Mouse (Mus musculus): ENCODE results near the gene Pdgfd. TPM values are rescaled to one million over a fixed set of nuclear protein-coding genes. Genes with fewer than 3 reads are reported as not detected.

The Pdgfd gene
- 3.6 and 4.2 TPM in 2 replicates for polyA plus RNA-seq (2014; fragmentation: Nextera tagmentation; extraction: Ambion mirVana)

- Histone ChIP-seq H3K27ac (ENCODE audit: low read depth, low read length) (no peak within 1 kb of the TSS), H3K27me3 (ENCODE audit: control insufficient read depth, insufficient read depth, low read length) (no peaks in the 10 kb centered on the region), H3K36me3 (ENCODE audit: control insufficient read depth, insufficient read depth, low read length) (no peaks in the 10 kb centered on the region), H3K9me3 (ENCODE audit: control insufficient read depth, low read length) (no peaks in the 10 kb centered on the region), H3K9ac (ENCODE audit: low read length) (peak within 1 kb of the TSS; percentile 52), H3K4me3 (ENCODE audit: low read depth, low read length) (peak within 1 kb of the TSS; percentile 40), H3K4me2 (ENCODE audit: low read depth) (peak within 1 kb of the TSS; percentile 51), H3K4me1 (ENCODE audit: control insufficient read depth, insufficient read depth, low read length) (no peaks in the 10 kb centered on the region)
- 4% methylated on average over 32 of the region's 32 CpGs for WGBS
- peak; percentile 83 for DNase-seq (ENCODE audit: low spot score)
- peak; percentile 92 for ATAC-seq (ENCODE audit: insufficient read depth, low FRiP score, low TSS enrichment)
Measured at GRCm38 (mm10) chr9:6168391-6169037, at the start of gene Pdgfd. Gene Pdgfd (plus strand): TSS chr9:6168584.

DNA sequence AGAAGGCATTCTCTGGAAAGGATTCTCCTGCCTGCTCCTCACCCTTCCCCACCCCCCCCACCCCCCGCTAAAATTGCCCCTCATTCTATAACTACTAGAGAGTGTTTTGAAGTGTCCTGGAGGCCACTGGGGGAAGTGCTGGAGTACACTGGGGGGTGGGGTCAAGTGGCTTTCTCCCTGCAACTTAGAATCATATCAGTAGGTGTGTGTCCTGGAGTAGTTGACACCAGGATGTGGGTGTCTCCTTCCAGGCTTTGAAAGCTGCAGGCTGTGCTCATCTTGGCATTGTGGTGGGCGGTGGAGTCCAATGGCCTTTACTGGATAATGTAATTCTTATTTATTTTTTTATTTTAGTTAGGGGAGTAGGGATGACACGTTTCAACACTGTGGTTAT is 651 bp downstream of the Pdgfd start:
- DNase-seq (ENCODE audit: low spot score) (no peak), ATAC-seq (ENCODE audit: insufficient read depth, low FRiP score, low TSS enrichment) (peak; percentile 72)
- WGBS: 42% methylated on average over 3 of the region's 3 CpGs
- Histone ChIP-seq H3K4me2 (ENCODE audit: low read depth) (peak overlapping the region; percentile 51), H3K27me3 (ENCODE audit: control insufficient read depth, insufficient read depth, low read length) (no peaks in the 10 kb centered on the region), H3K9ac (ENCODE audit: low read length) (no peak overlapping the region), H3K27ac (ENCODE audit: low read depth, low read length) (no peak overlapping the region), H3K9me3 (ENCODE audit: control insufficient read depth, low read length) (no peaks in the 10 kb centered on the region), H3K36me3 (ENCODE audit: control insufficient read depth, insufficient read depth, low read length) (no peaks in the 10 kb centered on the region), H3K4me3 (ENCODE audit: low read depth, low read length) (peak overlapping the region; percentile 40), H3K4me1 (ENCODE audit: control insufficient read depth, insufficient read depth, low read length) (no peaks in the 10 kb centered on the region)

DNA sequence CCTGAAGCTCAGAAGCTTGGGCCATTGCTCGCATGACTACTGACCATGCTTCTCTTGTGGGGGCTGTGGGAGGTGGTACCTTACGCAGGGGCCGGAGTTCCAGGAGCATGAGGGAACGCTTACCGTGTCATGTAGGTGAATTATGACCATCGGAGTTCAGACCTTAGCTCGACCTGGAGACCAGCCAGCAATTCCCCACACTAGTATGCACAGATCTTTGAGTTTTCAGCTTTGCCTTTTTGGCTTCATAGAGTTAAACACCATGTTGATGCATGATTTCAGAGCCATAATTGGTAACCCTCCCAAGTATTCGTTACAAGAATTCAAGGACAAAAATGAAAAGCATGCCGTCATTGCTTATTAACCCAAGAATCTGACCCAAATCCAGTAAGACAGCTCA is 2.6 kb downstream of the Pdgfd start:
- DNase-seq (ENCODE audit: low spot score) (no peak), ATAC-seq (ENCODE audit: insufficient read depth, low FRiP score, low TSS enrichment) (no peak)
- 79% methylated on average over 9 of the region's 9 CpGs for WGBS
- H3K9me3 ChIP-seq (ENCODE audit: control insufficient read depth, low read length): no peaks in the 10 kb centered on the region
- no peaks in the 10 kb centered on the region for H3K4me1 ChIP-seq (ENCODE audit: control insufficient read depth, insufficient read depth, low read length)
- no peak overlapping the region for H3K9ac ChIP-seq (ENCODE audit: low read length)
- H3K27ac ChIP-seq (ENCODE audit: low read depth, low read length): no peak overlapping the region
- no peak overlapping the region for H3K4me3 ChIP-seq (ENCODE audit: low read depth, low read length)
- H3K36me3 ChIP-seq (ENCODE audit: control insufficient read depth, insufficient read depth, low read length): no peaks in the 10 kb centered on the region
- no peak overlapping the region for H3K4me2 ChIP-seq (ENCODE audit: low read depth)
- no peaks in the 10 kb centered on the region for H3K27me3 ChIP-seq (ENCODE audit: control insufficient read depth, insufficient read depth, low read length)

GRCm38 (mm10) chr9:6173276-6173675 is 4.9 kb downstream of the Pdgfd start:
- Histone ChIP-seq H3K36me3 (ENCODE audit: control insufficient read depth, insufficient read depth, low read length) (no peaks in the 10 kb centered on the region), H3K4me2 (ENCODE audit: low read depth) (no peak overlapping the region), H3K9ac (ENCODE audit: low read length) (no peak overlapping the region), H3K27me3 (ENCODE audit: control insufficient read depth, insufficient read depth, low read length) (no peaks in the 10 kb centered on the region), H3K9me3 (ENCODE audit: control insufficient read depth, low read length) (no peaks in the 10 kb centered on the region), H3K4me1 (ENCODE audit: control insufficient read depth, insufficient read depth, low read length) (no peaks in the 10 kb centered on the region), H3K4me3 (ENCODE audit: low read depth, low read length) (no peak overlapping the region), H3K27ac (ENCODE audit: low read depth, low read length) (no peak overlapping the region)
- no peak for DNase-seq (ENCODE audit: low spot score)
- WGBS: 94% methylated on average over 1 of the region's 1 CpGs
- ATAC-seq (ENCODE audit: insufficient read depth, low FRiP score, low TSS enrichment): no peak

GRCm38 (mm10) chr9:6175731-6176130 is 7.3 kb downstream of the Pdgfd start:
- Histone ChIP-seq H3K4me1 (ENCODE audit: control insufficient read depth, insufficient read depth, low read length) (no peaks in the 10 kb centered on the region), H3K27me3 (ENCODE audit: control insufficient read depth, insufficient read depth, low read length) (no peaks in the 10 kb centered on the region), H3K27ac (ENCODE audit: low read depth, low read length) (no peak overlapping the region), H3K9ac (ENCODE audit: low read length) (no peak overlapping the region), H3K4me3 (ENCODE audit: low read depth, low read length) (no peak overlapping the region), H3K4me2 (ENCODE audit: low read depth) (no peak overlapping the region), H3K9me3 (ENCODE audit: control insufficient read depth, low read length) (no peaks in the 10 kb centered on the region), H3K36me3 (ENCODE audit: control insufficient read depth, insufficient read depth, low read length) (no peaks in the 10 kb centered on the region)
- no peak for DNase-seq (ENCODE audit: low spot score)
- WGBS: 86% methylated on average over 4 of the region's 4 CpGs
- ATAC-seq (ENCODE audit: insufficient read depth, low FRiP score, low TSS enrichment): no peak

DNA sequence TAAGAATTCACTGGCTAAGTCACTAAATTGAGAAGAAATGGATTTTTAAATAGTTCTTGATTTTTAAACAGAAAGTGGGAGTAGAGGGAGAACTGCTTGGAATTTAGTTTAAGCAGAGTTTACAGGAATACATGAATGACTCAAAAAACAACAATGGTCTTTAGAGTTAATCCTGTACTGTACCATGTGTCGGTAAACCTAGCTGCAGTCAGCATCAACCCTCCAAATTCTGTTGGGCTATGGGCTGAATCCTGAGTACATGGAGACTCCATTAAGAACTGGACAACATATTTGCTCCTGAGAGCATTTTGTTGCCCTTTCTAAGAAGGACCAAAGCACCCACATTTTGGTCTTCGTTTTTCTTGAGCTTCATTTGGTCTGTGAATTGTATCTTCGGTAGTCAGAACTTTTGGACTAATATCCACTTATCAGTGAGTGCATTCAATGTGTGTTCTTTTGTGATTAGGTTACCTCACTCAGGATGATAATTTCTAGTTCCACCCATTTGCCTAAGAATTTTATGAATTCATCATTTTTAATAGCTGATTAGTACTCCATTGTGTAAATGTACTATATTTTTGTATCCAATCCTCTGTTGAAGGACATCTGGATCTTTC is 14.0 kb downstream of the Pdgfd start:
- Histone ChIP-seq H3K4me1 (ENCODE audit: control insufficient read depth, insufficient read depth, low read length) (no peaks in the 10 kb centered on the region), H3K4me2 (ENCODE audit: low read depth) (no peak overlapping the region), H3K9ac (ENCODE audit: low read length) (no peak overlapping the region), H3K9me3 (ENCODE audit: control insufficient read depth, low read length) (no peaks in the 10 kb centered on the region), H3K27me3 (ENCODE audit: control insufficient read depth, insufficient read depth, low read length) (no peaks in the 10 kb centered on the region), H3K36me3 (ENCODE audit: control insufficient read depth, insufficient read depth, low read length) (no peaks in the 10 kb centered on the region), H3K4me3 (ENCODE audit: low read depth, low read length) (no peak overlapping the region), H3K27ac (ENCODE audit: low read depth, low read length) (no peak overlapping the region)
- ATAC-seq (ENCODE audit: insufficient read depth, low FRiP score, low TSS enrichment): no peak
- WGBS: 91% methylated on average over 3 of the region's 3 CpGs
- no peak for DNase-seq (ENCODE audit: low spot score)

DNA sequence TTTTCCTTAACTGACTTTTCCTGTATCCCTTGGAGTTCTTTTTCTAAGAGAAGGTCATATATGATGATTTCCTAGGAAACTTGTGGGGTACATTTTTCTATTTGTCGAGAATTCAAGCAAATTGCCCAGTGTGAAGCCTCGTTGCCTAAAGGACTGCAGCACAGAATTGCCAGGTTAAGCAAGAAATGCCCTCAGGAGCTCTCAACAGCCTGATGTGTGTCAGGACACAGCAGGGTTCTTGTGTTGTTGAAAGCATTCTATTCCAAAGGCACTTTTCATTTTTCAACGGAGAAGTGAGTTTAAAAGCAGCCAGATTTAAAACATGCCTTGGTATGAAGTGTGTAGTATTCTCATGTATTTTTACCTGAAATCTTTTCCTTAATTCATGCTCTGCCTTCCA is 19.6 kb downstream of the Pdgfd start:
- no peak for ATAC-seq (ENCODE audit: insufficient read depth, low FRiP score, low TSS enrichment)
- Histone ChIP-seq H3K4me1 (ENCODE audit: control insufficient read depth, insufficient read depth, low read length) (no peaks in the 10 kb centered on the region), H3K27me3 (ENCODE audit: control insufficient read depth, insufficient read depth, low read length) (no peaks in the 10 kb centered on the region), H3K9ac (ENCODE audit: low read length) (no peak overlapping the region), H3K4me3 (ENCODE audit: low read depth, low read length) (no peak overlapping the region), H3K27ac (ENCODE audit: low read depth, low read length) (no peak overlapping the region), H3K36me3 (ENCODE audit: control insufficient read depth, insufficient read depth, low read length) (no peaks in the 10 kb centered on the region), H3K4me2 (ENCODE audit: low read depth) (no peak overlapping the region), H3K9me3 (ENCODE audit: control insufficient read depth, low read length) (no peaks in the 10 kb centered on the region)
- DNase-seq (ENCODE audit: low spot score): no peak
- 29% methylated on average over 3 of the region's 3 CpGs for WGBS

GRCm38 (mm10) chr9:6193352-6193751 is 25.0 kb downstream of the Pdgfd start:
- H3K9me3 ChIP-seq (ENCODE audit: control insufficient read depth, low read length): no peaks in the 10 kb centered on the region
- WGBS: 73% methylated on average over 1 of the region's 1 CpGs
- no peak overlapping the region for H3K27ac ChIP-seq (ENCODE audit: low read depth, low read length)
- DNase-seq (ENCODE audit: low spot score) (no peak), ATAC-seq (ENCODE audit: insufficient read depth, low FRiP score, low TSS enrichment) (no peak)
- H3K4me1 ChIP-seq (ENCODE audit: control insufficient read depth, insufficient read depth, low read length): no peaks in the 10 kb centered on the region
- no peaks in the 10 kb centered on the region for H3K27me3 ChIP-seq (ENCODE audit: control insufficient read depth, insufficient read depth, low read length)
- no peak overlapping the region for H3K9ac ChIP-seq (ENCODE audit: low read length)
- H3K4me3 ChIP-seq (ENCODE audit: low read depth, low read length): no peak overlapping the region
- no peaks in the 10 kb centered on the region for H3K36me3 ChIP-seq (ENCODE audit: control insufficient read depth, insufficient read depth, low read length)
- H3K4me2 ChIP-seq (ENCODE audit: low read depth): no peak overlapping the region

DNA sequence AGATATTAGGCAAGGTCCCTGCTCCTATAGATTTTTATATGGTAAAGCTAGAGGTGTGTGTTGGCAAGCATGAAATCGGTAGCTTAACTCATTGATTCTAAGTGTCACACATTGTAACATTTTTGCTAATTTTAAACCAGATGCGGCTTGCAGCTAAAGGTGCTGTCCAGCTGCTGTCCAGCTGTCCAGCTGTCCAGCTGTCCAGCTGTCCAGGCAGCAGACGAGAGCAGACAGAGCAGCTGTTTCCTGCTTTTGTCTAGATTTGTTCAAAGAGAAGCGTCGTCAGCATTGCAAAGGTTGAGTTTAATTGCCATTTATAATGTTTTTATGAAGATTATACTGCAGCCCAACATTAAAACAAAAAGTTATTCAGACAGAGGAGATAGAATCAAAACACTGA is 44.5 kb downstream of the Pdgfd start:
- ATAC-seq (ENCODE audit: insufficient read depth, low FRiP score, low TSS enrichment): no peak

More for the DNA sequence above, 44.5 kb downstream of the Pdgfd start:
- Histone ChIP-seq H3K36me3 (ENCODE audit: control insufficient read depth, insufficient read depth, low read length) (no peaks in the 10 kb centered on the region), H3K9ac (ENCODE audit: low read length) (no peak overlapping the region), H3K4me1 (ENCODE audit: control insufficient read depth, insufficient read depth, low read length) (no peaks in the 10 kb centered on the region), H3K27ac (ENCODE audit: low read depth, low read length) (no peak overlapping the region), H3K4me2 (ENCODE audit: low read depth) (no peak overlapping the region), H3K9me3 (ENCODE audit: control insufficient read depth, low read length) (no peaks in the 10 kb centered on the region), H3K27me3 (ENCODE audit: control insufficient read depth, insufficient read depth, low read length) (no peaks in the 10 kb centered on the region), H3K4me3 (ENCODE audit: low read depth, low read length) (no peak overlapping the region)
- WGBS: 77% methylated on average over 5 of the region's 5 CpGs
- DNase-seq (ENCODE audit: low spot score): no peak
